Mouse (Mus musculus) heart, adult 2 months (tissue): Measurements from ENCODE around the gene Plk2. TPM values are rescaled to one million over a fixed set of nuclear protein-coding genes. Genes with fewer than 3 reads are reported as not detected.
"Not testable (repeated sequence)": the region's sequence is repeated elsewhere in the genome, so short reads cannot be mapped to it uniquely, and the experiment has no call there.

ENCODE experiments used
- DNase-seq, 2 experiments: peaks; one replicate each; pipeline ENCODE4 v3.0.0; 2021
- H3K27ac ChIP-seq: fragments of 200-600 bp; 2 replicates; pipeline ENCODE4 v1.8.1; 2022
- H3K27me3 ChIP-seq: fragments of 200-500 bp; 2 replicates; pipeline ENCODE4 v1.6.1; 2012; ENCODE audit warnings: mild to moderate bottlenecking, low read length, inconsistent platforms, mixed read lengths; ENCODE audit not compliant: control insufficient read depth, insufficient read depth
- H3K36me3 ChIP-seq: fragments of 200-500 bp; 2 replicates; pipeline ENCODE4 v1.6.1; 2012; ENCODE audit warnings: low read length, inconsistent platforms; ENCODE audit not compliant: control insufficient read depth, insufficient read depth
- H3K4me1 ChIP-seq: fragments of 200-500 bp; 2 replicates; pipeline ENCODE4 v1.6.1; 2011; ENCODE audit warnings: low read length; ENCODE audit not compliant: control insufficient read depth, insufficient read depth
- H3K4me3 ChIP-seq: fragments of 200-600 bp; 2 replicates; pipeline ENCODE4 v1.8.1; 2022
- H3K79me2 ChIP-seq: fragments of 200-500 bp; replicated peaks from 2 replicates; pipeline ENCODE4 v1.6.1; 2012; ENCODE audit warnings: mild to moderate bottlenecking, inconsistent platforms, low read length, moderate library complexity, mixed read lengths; ENCODE audit not compliant: control insufficient read depth, insufficient read depth
- H3K9ac ChIP-seq: fragments of 200-500 bp; 2 replicates; pipeline ENCODE4 v1.6.1; 2012; ENCODE audit warnings: low read depth, mild to moderate bottlenecking, control low read depth, inconsistent platforms, low read length, mixed read lengths
- CTCF ChIP-seq: fragments of 200-600 bp; IDR thresholded peaks from 2 replicates; pipeline ENCODE4 v1.8.1; 2022; ENCODE audit warnings: antibody characterized with exemption, mild to moderate bottlenecking, moderate library complexity
- EP300 ChIP-seq: fragments of 200-500 bp; IDR thresholded peaks from 2 replicates; pipeline ENCODE4 v1.6.1; 2011; ENCODE audit warnings: low read depth, low read length, control low read depth; ENCODE audit not compliant: insufficient read depth
- POLR2A ChIP-seq: fragments of 200-500 bp; IDR thresholded peaks from 2 replicates; pipeline ENCODE4 v1.6.1; 2011; ENCODE audit warnings: mild to moderate bottlenecking, low read depth, low read length, control low read depth; ENCODE audit not compliant: insufficient read depth
- WGBS: fragments of 180-500 bp; shearing (Covaris S2); methylation state at CpG from one replicate; pipeline ENCODE4 v1.1.7; 2018; 5-methylcytosine and 5-hydroxymethylcytosine counted together
- intact Hi-C: fragments of 180-260 bp; cut with DNase I; formaldehyde crosslinking; loops from one replicate; pipeline ENCODE4 v1.15.1; 2025
- polyA plus RNA-seq: library from polyadenylated mRNA; depleted of rRNA; stranded (reverse); fragments of >200 nt; gene quantifications from 2 replicates; pipeline ENCODE4 v1.2.3, GENCODE M21; 2012
- total RNA-seq, 2 experiments: library from RNA; stranded (reverse); gene quantifications; 2 replicates each; pipeline ENCODE4 v1.2.3; 2021

Plk2 gene
- total and polyA plus RNA-seq, 3 experiments, result 11.0 to 23.8 (median 14.8) TPM

GRCm38 (mm10) chr13:110367961-110368555 lies 26.8 kb upstream of the Plk2 start:
- TF ChIP-seq EP300 (no peak), CTCF (no peak), POLR2A (no peak)
- no peak for DNase-seq
- no peak overlapping the region for H3K4me3 ChIP-seq
- H3K79me2 ChIP-seq, result no peaks in the 10 kb centered on the region
- H3K27me3 ChIP-seq, result no peaks in the 10 kb centered on the region
- 52% methylated on average over 3 of the region's 3 CpGs for WGBS
- intact Hi-C loops, result loop anchor here (1.0 to 10.0 kb wide), 2 partner anchors 306 to 443 kb away; no protein-coding TSS in a partner anchor
- no peak overlapping the region for H3K9ac ChIP-seq
- no peaks in the 10 kb centered on the region for H3K36me3 ChIP-seq
- no peaks in the 10 kb centered on the region for H3K4me1 ChIP-seq
- no peak overlapping the region for H3K27ac ChIP-seq

GRCm38 (mm10) chr13:110368556-110369040 lies 26.2 kb upstream of the Plk2 start:
- H3K4me3 ChIP-seq, H3K36me3 ChIP-seq, H3K27ac ChIP-seq, H3K79me2 ChIP-seq, H3K9ac ChIP-seq, H3K4me1 ChIP-seq, H3K27me3 ChIP-seq: not testable (repeated sequence)
- TF ChIP-seq EP300 (peak; percentile 92), CTCF (peak; percentile 87)
- peak; percentile 47 to 58 for DNase-seq
- 25% methylated on average over 6 of the region's 6 CpGs for WGBS
- intact Hi-C loops, result loop anchor here (1.0 to 10.0 kb wide), 2 partner anchors 306 to 444 kb away; no protein-coding TSS in a partner anchor

GRCm38 (mm10) chr13:110369673-110370072 lies 25.2 kb upstream of the Plk2 start:
- TF ChIP-seq CTCF (no peak), EP300 (no peak), POLR2A (no peak)
- no peaks in the 10 kb centered on the region for H3K36me3 ChIP-seq
- no peaks in the 10 kb centered on the region for H3K79me2 ChIP-seq
- H3K4me1 ChIP-seq, result no peaks in the 10 kb centered on the region
- intact Hi-C loops, result loop anchor here (10.0 kb wide), 1 partner anchor 445 kb away; no protein-coding TSS in a partner anchor
- no peak overlapping the region for H3K27ac ChIP-seq
- WGBS, result 95% methylated on average over 1 of the region's 1 CpGs
- H3K9ac ChIP-seq, result no peak overlapping the region
- H3K4me3 ChIP-seq, result no peak overlapping the region
- H3K27me3 ChIP-seq, result no peaks in the 10 kb centered on the region
- no peak for DNase-seq

GRCm38 (mm10) chr13:110382447-110382901 lies 12.4 kb upstream of the Plk2 start:
- 18% methylated on average over 5 of the region's 5 CpGs for WGBS
- Histone ChIP-seq H3K36me3 (no peaks in the 10 kb centered on the region), H3K4me1 (no peaks in the 10 kb centered on the region), H3K79me2 (no peaks in the 10 kb centered on the region), H3K9ac (no peak overlapping the region), H3K4me3 (no peak overlapping the region), H3K27ac (no peak overlapping the region), H3K27me3 (no peaks in the 10 kb centered on the region)
- intact Hi-C loops, result loop anchor here (2.0 to 5.0 kb wide), 3 partner anchors 856 to 1360 kb away; no protein-coding TSS in a partner anchor
- DNase-seq, result no peak
- TF ChIP-seq POLR2A, result no peak
- TF ChIP-seq CTCF, result peak; percentile 85
- TF ChIP-seq EP300, result no peak

- Histone ChIP-seq H3K4me3 (no peak overlapping the region), H3K4me1 (no peaks in the 10 kb centered on the region), H3K9ac (no peak overlapping the region), H3K27me3 (no peaks in the 10 kb centered on the region), H3K79me2 (no peaks in the 10 kb centered on the region), H3K27ac (no peak overlapping the region), H3K36me3 (no peaks in the 10 kb centered on the region)
- 55% methylated on average over 6 of the region's 6 CpGs for WGBS
- TF ChIP-seq CTCF (no peak), POLR2A (no peak), EP300 (no peak)
- intact Hi-C loops, result loop anchor here (5.0 kb wide), 1 partner anchor 1358 kb away; no protein-coding TSS in a partner anchor
- DNase-seq, result no peak
These were observed 10.3 kb upstream of the Plk2 start for GRCm38 (mm10) chr13:110384514-110384913.

GRCm38 (mm10) chr13:110392210-110392609 lies 2.6 kb upstream of the Plk2 start:
- peak; percentile 39 to 52 for DNase-seq
- no peaks in the 10 kb centered on the region for H3K79me2 ChIP-seq
- H3K27me3 ChIP-seq, result no peaks in the 10 kb centered on the region
- H3K9ac ChIP-seq, result no peak overlapping the region
- peaks cover 4% of the 10 kb centered on the region; the same call in 1 of the 2 replicates for H3K36me3 ChIP-seq
- H3K27ac ChIP-seq, result no peak overlapping the region
- intact Hi-C loops, result loop anchor here (1.0 kb wide), 2 partner anchors 576 to 846 kb away; no protein-coding TSS in a partner anchor
- WGBS, result 9% methylated on average over 8 of the region's 8 CpGs
- H3K4me3 ChIP-seq, result no peak overlapping the region
- TF ChIP-seq CTCF, result peak; percentile 92
- no peak for TF ChIP-seq EP300
- peaks cover 2% of the 10 kb centered on the region; the same call in 1 of the 2 replicates for H3K4me1 ChIP-seq
